In the genomic region with DNA sequence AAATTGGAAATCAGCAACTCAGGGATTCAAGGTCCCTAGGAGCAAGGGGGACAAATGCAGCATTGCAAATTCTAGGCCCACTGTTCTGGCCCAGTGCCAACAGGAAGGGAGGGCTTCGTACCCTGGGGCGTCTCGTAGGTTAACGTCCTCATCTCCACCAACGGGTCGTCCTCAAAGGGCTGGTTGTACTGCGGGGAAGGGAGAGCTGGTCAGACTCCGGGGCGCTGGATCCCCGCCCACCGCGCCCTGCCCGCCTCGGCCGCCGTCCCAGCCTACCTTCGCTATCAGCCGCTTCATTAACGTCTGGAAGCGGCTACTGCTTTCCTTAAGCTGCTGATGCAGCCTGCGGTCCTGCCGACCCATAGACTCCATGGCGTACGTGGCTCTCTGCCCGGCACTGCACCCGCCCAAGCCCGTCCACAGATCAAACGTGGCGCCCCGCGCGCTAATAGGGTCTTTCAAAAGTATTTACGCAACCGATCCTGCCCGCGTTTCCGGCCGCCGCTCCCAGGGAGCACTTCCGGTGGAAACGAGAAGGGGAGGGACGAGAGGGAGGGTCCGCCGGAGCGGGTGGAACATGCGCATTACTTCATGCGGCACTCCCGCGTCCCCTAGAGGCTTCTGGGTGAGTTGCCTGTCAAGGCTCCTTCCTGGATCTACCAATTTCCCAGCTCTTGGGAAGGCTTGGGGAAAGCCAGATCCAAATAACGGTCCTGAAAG, we compare ENCODE assay signal across 7 mouse cellular contexts. TPM values are rescaled to one million over a fixed set of nuclear protein-coding genes. Genes with fewer than 3 reads are reported as not detected.
DNase-seq lines count a peak whose midpoint lies in the region; ATAC-seq lines count a peak whose summit lies in the region.

A gene (minus strand): TSS at position 536 of the 720 bp plus-strand sequence.
A gene (plus strand): TSS at position 564 of the 720 bp plus-strand sequence.

- H3K27ac ChIP-seq in intestine, embryonic 16.5 days (ENCODE audit: low read length) = peak within 1 kb of the TSS; percentile 84
- H3K27ac ChIP-seq in midbrain, embryonic 11.5 days (ENCODE audit: low read depth, low read length) = peak within 1 kb of the TSS; percentile 49

- peaks cover 32% of the 10 kb centered on the region for H3K4me1 ChIP-seq in intestine, embryonic 16.5 days (ENCODE audit: control insufficient read depth, insufficient read depth, low read length)
- H3K4me1 ChIP-seq in midbrain, embryonic 11.5 days (ENCODE audit: control insufficient read depth, insufficient read depth, low read length) = peaks cover 14% of the 10 kb centered on the region

- peak; percentile 100 for DNase-seq in adrenal gland, adult 8-10 months
- peak; percentile 100 for DNase-seq in embryo, embryonic 9.5 days (ENCODE audit: extremely low spot score)
- peak; percentile 100 for DNase-seq in gastrocnemius, postnatal 4 days (ENCODE audit: low spot score in 2 of 2)
- peak; percentile 100 for DNase-seq in left cerebral cortex, postnatal 36 days (ENCODE audit: low spot score in 2 of 2)
- peak; percentile 100 for DNase-seq in midbrain, embryonic 11.5 days (ENCODE audit: low spot score, missing footprints)
- peak; percentile 100 for DNase-seq in skeletal muscle tissue, adult 2 months (ENCODE audit: low read depth, low spot score)

- H3K9ac ChIP-seq in intestine, embryonic 16.5 days (ENCODE audit: low read depth, low read length) = peak within 1 kb of the TSS; percentile 79
- H3K9ac ChIP-seq in midbrain, embryonic 11.5 days (ENCODE audit: low read length) = peak within 1 kb of the TSS; percentile 77

- peak within 1 kb of the TSS; percentile 57 for H3K4me3 ChIP-seq in intestine, embryonic 16.5 days (ENCODE audit: low read length)
- peak within 1 kb of the TSS; percentile 55 for H3K4me3 ChIP-seq in midbrain, embryonic 11.5 days (ENCODE audit: low read depth, low read length)

- WGBS in intestine, embryonic 16.5 days = under 1% methylated on average over 50 of the region's 50 CpGs
- WGBS in midbrain, embryonic 11.5 days = 1% methylated on average over 50 of the region's 50 CpGs

- intact Hi-C loops in left cerebral cortex, postnatal 36 days (cut with DNase I) = no loop called here

- peaks cover 24% of the 10 kb centered on the region for H3K36me3 ChIP-seq in intestine, embryonic 16.5 days (ENCODE audit: control insufficient read depth, insufficient read depth, low read length)
- H3K36me3 ChIP-seq in midbrain, embryonic 11.5 days (ENCODE audit: control insufficient read depth, insufficient read depth, low read length) = peaks cover 29% of the 10 kb centered on the region

- peak; percentile 91 for ATAC-seq in intestine, embryonic 16.5 days
- ATAC-seq in midbrain, embryonic 11.5 days (ENCODE audit: low FRiP score) = peak; percentile 96

- H3K27me3 ChIP-seq in intestine, embryonic 16.5 days (replicated peaks; ENCODE audit: control insufficient read depth, insufficient read depth, low read length) = no peaks in the 10 kb centered on the region
- H3K27me3 ChIP-seq in midbrain, embryonic 11.5 days (ENCODE audit: control insufficient read depth, insufficient read depth, low read length) = no peaks in the 10 kb centered on the region

- H3K4me2 ChIP-seq in intestine, embryonic 16.5 days (ENCODE audit: low read depth, low read length) = peak within 1 kb of the TSS; percentile 62
- peak within 1 kb of the TSS; percentile 53 for H3K4me2 ChIP-seq in midbrain, embryonic 11.5 days

- H3K9me3 ChIP-seq in intestine, embryonic 16.5 days (ENCODE audit: control insufficient read depth, low read length) = no peaks in the 10 kb centered on the region
- peaks cover 8% of the 10 kb centered on the region; the same call in 1 of the 2 replicates for H3K9me3 ChIP-seq in midbrain, embryonic 11.5 days (ENCODE audit: control insufficient read depth, low read length)

RNA-seq across cellular contexts. Expression of the first gene that starts in this region (rescaled TPM):
- 10 to 100 TPM; 33.0 to 55.0 (median 43.2) TPM for total RNA-seq in adrenal gland, adult 8-10 months (2022)
- 10 to 100 TPM; 80.5 to 88.1 TPM for total RNA-seq in gastrocnemius, postnatal 4 days (2021)
- 135 and 141 TPM in 2 replicates for polyA plus RNA-seq in intestine, embryonic 16.5 days (2015; fragmentation: Nextera tagmentation; extraction: Ambion mirVana)
- 10 to 100 TPM; 33.0 to 38.9 TPM for total RNA-seq in left cerebral cortex, postnatal 36 days (2021)
- 135 TPM in 2 replicates for polyA plus RNA-seq in midbrain, embryonic 11.5 days (2014; fragmentation: Nextera tagmentation; extraction: Ambion mirVana)

RNA-seq across cellular contexts. Expression of the second gene that starts in this region (rescaled TPM):
- not detected for total RNA-seq in adrenal gland, adult 8-10 months (2022)
- total RNA-seq in gastrocnemius, postnatal 4 days (2021) = not detected
- polyA plus RNA-seq in intestine, embryonic 16.5 days (2015; fragmentation: Nextera tagmentation; extraction: Ambion mirVana) = not detected in 2 replicates
- total RNA-seq in left cerebral cortex, postnatal 36 days (2021) = under 1 TPM in 1 of 2 experiments, not detected in 1; 0.25 TPM
- not detected in 2 replicates for polyA plus RNA-seq in midbrain, embryonic 11.5 days (2014; fragmentation: Nextera tagmentation; extraction: Ambion mirVana)

Comparison
In these comparisons a context has a peak if more than half of its experiments do, and no peak if none do; other contexts are left out.
1. Peak in every context shown above with its lines: DNase-seq, ATAC-seq, H3K4me3 ChIP-seq and H3K27ac ChIP-seq.